Mouse (Mus musculus): ENCODE data around the gene Bbox1. TPM values are rescaled to one million over a fixed set of nuclear protein-coding genes. Genes with fewer than 3 reads are reported as not detected.
A peak's percentile ranks its signal among the peaks of the same experiment; 100 is the strongest.

The Bbox1 gene
- total RNA-seq (2021) = under 1 TPM; 0.19 to 0.95 TPM
- long read RNA-seq, experiment 1, full-length matches to known transcripts = 1 of 1 reads
- long read RNA-seq, experiment 1, partial matches to known transcripts = 0 of 1 reads
- long read RNA-seq, experiment 1, other reads (novel, unspliced or antisense) = 0 of 1 reads
- long read RNA-seq, experiment 2 = 0 reads

DNA sequence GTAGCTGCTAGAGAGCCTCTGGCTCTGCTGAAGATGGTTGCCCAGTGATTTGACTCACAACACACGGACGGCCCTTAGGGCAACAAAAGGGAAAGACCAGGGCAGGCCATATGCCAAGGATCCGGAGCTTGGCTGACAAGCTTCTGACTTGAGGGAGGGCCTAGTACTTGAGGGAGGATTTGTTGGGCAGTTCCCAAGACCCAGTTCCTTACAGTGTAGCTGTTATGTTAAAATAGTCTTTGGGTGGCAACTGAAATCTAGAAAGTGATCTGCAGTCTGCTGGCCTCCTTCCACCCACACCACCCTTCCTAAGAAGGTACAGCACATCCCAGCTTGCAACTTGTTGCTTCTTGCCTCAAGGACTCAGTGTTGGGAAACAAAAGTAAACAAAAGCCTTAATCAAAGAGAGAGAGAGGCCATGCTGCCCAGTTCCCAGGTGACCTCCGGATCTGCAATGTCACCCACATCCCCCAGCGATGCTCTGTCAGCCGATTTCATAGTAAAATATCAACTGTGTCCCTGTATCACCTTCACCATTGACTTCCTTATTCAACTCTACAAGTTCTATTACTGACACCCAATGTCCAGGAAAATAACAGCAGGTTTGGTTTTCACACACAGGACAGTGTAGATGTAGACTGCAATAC lies at the start of gene Bbox1:
Gene Bbox1 (minus strand): TSS at position 52 of the 647 bp plus-strand sequence.
- DNase-seq = peak; percentile 13

DNA sequence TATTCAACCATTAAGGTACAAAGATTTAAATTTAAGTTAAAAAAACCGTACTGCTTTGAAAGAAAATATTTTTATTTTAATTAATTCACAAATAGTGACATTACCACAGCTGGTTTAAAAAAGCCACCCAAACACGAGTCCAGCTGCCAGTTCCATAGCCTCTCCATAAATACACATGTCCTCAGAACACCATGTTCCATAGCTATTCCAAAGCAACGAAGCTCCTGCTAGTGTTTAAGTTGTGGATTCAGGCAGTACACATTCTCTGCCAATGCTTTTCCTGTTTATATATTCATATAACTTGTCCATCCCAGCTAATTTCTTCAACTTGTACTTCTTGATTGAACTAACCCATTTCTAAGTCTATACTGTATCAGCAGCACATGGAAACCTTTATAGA lies 49.5 kb upstream of the Bbox1 start:
- DNase-seq = no peak

DNA sequence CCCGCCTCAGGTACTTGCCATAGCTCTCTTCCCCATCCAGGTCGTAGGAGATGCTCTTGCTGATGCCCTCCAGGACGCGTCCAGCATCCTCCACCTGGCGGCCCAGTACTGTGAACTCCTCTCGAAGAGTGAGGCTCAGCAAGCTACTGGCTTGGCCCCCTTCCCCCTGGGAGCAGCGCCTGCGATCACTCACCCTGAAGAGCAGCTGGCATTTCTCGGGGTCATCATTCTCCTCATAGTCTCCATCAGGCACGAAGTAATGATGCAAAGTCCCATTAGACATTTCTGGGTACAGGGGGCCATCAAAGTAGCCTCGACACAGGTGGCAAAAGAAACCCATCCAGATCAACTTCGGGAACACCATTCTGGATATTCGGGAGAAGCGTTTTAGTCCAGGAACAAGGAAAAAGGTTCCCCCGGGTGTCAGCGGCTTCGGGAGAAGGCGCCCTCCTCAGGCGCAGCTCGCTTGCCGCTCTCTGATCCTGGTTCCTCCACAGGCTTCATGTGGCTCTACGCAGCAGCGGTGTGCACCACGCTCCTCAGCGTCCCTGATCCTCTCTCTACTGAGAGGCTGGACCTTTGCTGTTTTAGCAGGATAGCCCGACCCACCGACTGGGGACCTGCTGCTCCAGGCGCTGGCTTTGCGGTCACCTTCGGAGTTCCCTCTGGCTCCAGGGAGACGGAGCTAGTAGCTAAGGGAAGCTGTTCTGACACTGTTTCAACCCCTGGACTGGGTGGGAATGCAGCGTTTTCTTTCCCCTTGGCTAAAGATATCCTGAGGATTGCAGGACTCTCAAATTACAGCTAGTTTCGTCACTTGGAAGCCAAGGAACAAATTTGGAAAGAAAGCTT lies 48.3 kb upstream of the Bbox1 start, which contains the start of gene Fibin:
Gene Fibin (minus strand): TSS at position 752 of the 852 bp plus-strand sequence.
- peak; percentile 51 for DNase-seq

DNA sequence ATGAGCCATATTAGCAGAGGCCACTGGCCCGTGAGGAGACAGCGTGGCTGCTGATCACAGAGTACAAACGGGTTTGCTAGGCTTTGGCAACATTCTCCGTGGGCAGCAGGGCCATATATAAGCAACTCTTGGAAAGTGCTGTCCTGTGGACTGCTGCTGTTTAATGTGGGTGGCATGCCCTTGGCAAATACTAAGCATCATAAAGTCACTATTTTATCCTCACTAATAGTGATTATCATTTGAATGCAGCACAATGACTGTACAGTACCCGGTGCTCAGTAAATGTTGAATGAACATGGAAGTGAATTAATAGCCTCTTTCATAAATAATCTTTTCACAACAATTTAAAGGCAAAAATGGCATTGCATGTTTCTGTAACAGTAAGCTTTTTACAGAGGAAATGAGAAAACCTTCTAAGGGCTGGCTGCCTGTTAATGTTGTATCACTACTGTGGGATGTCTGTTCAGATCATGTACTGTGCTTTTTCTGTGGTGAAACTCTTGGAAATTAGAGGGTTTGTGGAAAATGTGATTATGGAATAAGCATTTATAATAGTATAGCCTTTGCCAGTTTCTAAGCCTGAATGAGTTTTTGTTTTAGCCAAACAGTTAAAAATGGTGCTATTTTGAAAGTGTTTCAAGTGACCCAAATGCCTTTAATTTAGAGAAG lies 39.1 kb upstream of the Bbox1 start:
- no peak for DNase-seq

DNA sequence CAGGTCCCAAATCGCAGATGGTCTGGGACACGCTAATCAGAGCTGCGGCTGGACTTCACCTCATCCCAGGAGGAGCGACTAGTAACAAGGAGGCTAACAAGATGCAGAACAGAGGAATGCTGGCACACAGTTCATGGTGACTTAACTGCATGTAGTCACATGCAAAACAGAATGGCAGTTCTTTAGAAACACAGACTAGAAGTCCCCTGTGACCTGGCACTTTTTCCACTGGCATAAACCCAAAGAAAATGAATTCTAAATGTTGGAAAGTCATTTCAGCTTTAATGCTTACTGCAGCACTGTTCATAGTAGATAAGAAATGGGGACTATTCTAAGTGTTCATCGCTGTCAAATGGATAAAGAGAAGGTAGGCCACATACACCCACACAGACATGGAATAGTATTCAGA lies 37.5 kb upstream of the Bbox1 start:
- no peak for DNase-seq

GRCm38 (mm10) chr2:110351406-110351805 lies 37.0 kb upstream of the Bbox1 start:
- DNase-seq = no peak

DNA sequence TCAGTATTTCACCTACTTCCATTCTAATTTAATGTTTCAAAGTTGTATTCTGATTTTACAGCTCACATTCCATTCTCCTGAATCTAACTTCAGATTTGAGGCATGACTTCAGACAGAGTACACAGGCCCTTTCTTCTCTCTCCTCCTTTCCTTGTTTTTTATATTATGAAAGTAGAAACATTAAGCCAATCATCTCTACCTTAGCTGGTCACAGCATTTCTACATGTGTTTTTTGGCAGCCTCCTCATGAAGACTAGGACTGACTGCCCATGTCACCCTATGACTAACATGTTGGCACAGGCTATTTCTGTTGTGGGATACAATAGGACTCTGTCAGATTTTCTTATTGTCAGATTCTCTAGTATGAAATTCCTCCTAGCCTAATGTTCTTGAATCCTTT lies 14.6 kb upstream of the Bbox1 start:
- no peak for DNase-seq

GRCm38 (mm10) chr2:110319949-110320348 lies 5.6 kb upstream of the Bbox1 start:
- DNase-seq = no peak

DNA sequence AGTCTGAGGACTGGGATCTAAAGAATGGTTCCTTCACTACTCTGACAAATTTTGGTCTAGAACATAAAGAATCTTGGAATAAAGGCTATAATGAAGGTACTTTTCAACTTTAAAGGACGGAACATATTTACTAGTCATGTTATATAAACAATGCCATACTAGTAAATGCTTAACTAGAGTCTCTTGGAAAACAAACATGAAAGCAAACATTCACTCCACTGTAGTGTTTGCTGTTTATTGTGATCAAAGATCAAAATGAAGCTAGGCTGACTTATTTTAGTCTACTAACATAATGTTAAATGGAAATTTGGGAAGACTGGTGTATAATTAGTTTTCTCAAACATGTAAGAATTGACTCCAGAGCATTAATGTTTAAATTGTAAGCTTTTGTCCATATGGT lies 4.9 kb upstream of the Bbox1 start:
- no peak for DNase-seq

DNA sequence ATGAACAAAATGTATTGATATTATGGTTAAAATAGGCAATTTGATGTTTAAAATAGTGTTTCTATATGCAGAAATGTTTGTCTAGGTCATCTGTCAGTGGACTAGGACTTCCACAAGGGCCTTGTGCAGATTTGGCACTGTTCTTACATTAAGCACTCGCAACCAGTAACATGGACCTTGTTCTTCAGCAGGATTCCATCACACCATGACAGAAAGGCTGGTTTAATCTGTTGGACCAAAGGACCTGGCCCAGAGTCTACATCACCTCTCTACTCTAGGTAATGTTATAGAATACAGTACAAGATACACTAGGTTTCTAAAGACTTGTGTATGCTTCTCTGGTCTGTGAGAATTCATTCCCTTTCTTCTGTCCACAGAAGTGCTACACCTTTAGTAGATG lies 4.4 kb upstream of the Bbox1 start:
- DNase-seq = no peak

DNA sequence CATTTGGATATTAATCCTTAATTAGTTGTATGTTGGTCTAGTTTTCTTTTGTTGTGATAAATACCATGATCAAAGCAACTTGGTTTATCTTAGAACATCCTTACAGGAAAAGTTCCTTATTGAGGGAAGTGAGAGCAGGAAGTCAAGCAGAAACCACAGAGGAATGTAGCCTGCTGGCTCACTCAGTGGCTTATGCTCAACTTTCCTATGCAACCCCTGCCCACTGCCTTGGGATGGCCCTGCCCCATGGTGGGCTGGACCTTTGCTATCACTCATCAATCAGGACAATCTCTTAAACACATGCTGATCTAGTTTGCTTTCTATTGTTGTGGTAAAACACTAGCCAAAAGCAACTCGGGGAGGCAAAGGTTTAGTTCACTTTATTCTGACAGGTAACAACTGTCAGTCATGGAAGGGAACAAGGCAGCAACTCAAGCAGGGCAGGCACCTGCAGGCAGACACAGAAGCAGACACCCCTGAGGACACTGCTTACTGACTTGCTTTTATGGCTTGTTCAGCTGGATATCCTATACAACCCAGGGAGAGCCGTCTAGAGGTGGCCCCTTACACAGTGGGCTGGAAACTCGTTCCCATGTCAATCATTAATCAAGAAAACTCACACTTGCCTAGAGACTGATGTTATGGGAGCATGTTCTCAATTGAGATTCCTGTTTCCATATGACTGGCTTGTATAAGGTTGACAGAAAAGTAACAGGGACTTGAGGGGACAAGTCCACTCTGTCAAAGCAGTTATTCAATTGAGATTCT lies 1.9 kb upstream of the Bbox1 start:
- DNase-seq = no peak

DNA sequence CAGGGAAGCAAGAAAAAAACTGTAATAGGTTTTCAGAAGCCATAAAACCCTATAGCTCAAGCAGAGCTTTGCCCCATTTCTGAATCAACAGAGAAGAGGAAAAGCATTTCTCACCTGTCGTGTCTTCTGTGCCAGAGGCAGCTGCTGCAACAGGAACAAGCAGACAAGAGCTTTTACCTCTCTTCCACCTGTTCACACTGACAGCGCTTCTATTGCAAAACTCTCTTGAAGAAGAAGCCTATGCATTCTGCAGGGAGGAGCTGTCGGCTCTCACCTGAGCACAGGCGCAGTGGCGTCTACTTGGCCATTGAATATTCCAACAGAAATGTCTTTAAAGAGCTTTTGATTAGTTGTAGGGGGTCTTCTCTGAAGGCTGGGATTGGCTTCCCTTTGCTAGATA lies 286 bp downstream of the Bbox1 start:
- DNase-seq = no peak

DNA sequence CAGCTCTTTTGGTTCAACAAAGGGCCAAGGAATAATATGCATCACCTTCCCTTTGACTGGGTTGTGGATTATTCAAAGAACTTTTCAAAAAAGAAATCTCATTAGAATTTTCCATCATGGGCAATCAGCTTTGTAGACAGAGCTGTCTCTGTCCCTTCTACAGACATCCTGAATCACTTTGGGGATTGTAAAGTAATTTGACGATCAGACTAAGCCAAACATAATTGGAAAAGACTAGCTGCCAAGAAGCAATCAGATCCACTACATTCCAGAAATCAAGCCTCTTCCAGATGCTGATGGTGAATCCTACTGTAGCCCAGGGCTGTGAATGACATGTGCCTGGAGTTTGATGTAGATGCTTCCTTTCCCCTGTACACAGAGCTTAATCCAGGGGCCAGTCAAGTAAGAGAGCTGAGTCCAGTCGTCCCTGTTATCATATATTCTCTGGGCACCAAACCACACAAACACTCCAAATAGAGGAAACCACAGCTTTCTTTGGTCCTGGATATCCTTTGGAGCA lies 995 bp downstream of the Bbox1 start:
- DNase-seq = no peak

DNA sequence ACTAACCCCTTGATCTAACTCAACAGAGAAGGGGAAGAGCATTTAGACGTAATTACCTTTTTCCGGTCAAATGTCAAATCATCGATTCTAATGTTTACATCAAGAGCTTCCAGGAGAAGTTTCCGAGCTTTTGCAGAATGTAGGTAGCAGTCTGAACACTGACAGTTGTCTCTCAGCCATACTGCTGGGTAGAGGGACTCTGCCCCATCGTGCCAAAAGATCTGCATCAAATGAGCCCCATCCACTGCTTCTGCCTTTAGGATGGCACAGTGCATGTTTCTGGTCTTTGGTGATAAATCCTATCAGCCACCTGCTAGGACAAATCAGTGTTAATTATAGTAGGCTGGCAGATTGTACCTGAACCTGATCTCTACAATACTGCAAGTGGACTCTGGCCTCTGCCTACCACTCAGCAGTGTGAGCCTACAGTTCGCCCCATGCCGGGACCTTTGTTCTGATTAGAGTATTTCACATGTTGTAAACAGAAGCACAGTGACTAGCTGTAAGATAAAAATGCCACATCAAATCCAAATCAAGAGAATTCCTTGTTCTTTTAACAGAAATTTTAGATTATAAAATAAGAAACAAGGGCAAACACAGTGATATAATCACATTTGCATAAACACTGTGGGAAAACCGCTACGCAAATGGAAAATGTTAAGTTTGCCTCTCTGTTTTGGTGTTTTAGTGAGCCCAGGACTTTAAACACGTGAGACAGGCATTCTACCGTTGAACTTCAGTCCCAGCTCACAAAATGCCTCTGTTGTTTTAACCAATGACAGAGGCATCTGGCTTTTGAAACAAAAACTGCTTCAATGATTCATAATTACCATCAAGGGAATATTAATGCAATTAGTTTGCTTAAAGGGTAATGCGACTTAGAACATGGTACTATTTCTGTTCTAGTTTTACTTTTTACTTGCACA lies 8.7 kb downstream of the Bbox1 start:
- DNase-seq = no peak

GRCm38 (mm10) chr2:110302261-110302660 lies 12.1 kb downstream of the Bbox1 start:
- no peak for DNase-seq

- DNase-seq = no peak
Observed at GRCm38 (mm10) chr2:110301314-110301713, 13.0 kb downstream of the Bbox1 start.

- no peak for DNase-seq
Observed at GRCm38 (mm10) chr2:110294927-110295326, 19.4 kb downstream of the Bbox1 start.

DNA sequence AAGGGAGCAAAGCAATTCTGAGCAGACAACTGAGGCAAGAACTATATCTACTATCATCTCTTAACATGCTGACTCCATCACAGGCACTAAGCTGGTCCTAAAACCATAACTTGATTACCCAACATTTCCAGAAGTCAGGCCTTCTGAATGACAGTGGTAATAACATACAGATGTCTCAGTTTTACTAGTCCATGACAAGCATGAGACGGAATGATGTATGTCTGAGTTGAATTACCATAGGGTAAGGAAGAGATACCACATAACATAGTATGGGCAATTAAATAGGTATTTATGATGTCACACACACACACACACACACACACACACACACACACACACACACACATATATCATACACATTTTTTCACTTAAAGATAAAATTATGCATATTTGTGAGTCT lies 26.4 kb downstream of the Bbox1 start:
- no peak for DNase-seq

- no peak for DNase-seq
Observed at GRCm38 (mm10) chr2:110285829-110286504, 28.4 kb downstream of the Bbox1 start.

GRCm38 (mm10) chr2:110275424-110275823 lies 38.9 kb downstream of the Bbox1 start:
- DNase-seq = no peak
